Mouse (Mus musculus): ENCODE measurements around the gene Pank3.
"Not testable (repeated sequence)": the region's sequence is repeated elsewhere in the genome, so short reads cannot be mapped to it uniquely, and the experiment has no call there.

Pank3 gene

GRCm38 (mm10) chr11:35776452-35776851 is 7.2 kb downstream of the Pank3 start:
- no peak for DNase-seq (ENCODE audit: low spot score in 2 of 2)

GRCm38 (mm10) chr11:35780336-35780735 is 11.1 kb downstream of the Pank3 start:
- DNase-seq (ENCODE audit: low spot score in 2 of 2): no peak

GRCm38 (mm10) chr11:35782444-35782843 is 13.2 kb downstream of the Pank3 start:
- no peak for DNase-seq (ENCODE audit: low spot score in 2 of 2)

- DNase-seq (ENCODE audit: low spot score in 2 of 2): no peak
Observed at GRCm38 (mm10) chr11:35783038-35783437, 13.8 kb downstream of the Pank3 start.

GRCm38 (mm10) chr11:35784002-35784401 is 14.7 kb downstream of the Pank3 start:
- DNase-seq (ENCODE audit: low spot score in 2 of 2): no peak

GRCm38 (mm10) chr11:35784537-35784936 is 15.3 kb downstream of the Pank3 start:
- no peak for DNase-seq (ENCODE audit: low spot score in 2 of 2)

- DNase-seq (ENCODE audit: low spot score in 2 of 2): no peak
Observed at GRCm38 (mm10) chr11:35788443-35788842, 19.2 kb downstream of the Pank3 start.

- DNase-seq (ENCODE audit: low spot score in 2 of 2): not testable (repeated sequence)
Observed at GRCm38 (mm10) chr11:35792800-35793199, 23.5 kb downstream of the Pank3 start.

- no peak for DNase-seq (ENCODE audit: low spot score in 2 of 2)
Observed at GRCm38 (mm10) chr11:35797751-35798494, 28.6 kb downstream of the Pank3 start.

- no peak for DNase-seq (ENCODE audit: low spot score in 2 of 2)
Observed at GRCm38 (mm10) chr11:35798495-35798820, 29.2 kb downstream of the Pank3 start.

- DNase-seq (ENCODE audit: low spot score in 2 of 2): no peak
Observed at GRCm38 (mm10) chr11:35798874-35799273, 29.6 kb downstream of the Pank3 start, which contains the start of gene Fbll1. Gene Fbll1 (minus strand): TSS chr11:35798884.

- no peak for DNase-seq (ENCODE audit: low spot score in 2 of 2)
Observed at GRCm38 (mm10) chr11:35801332-35801731, 32.0 kb downstream of the Pank3 start.

- no peak for DNase-seq (ENCODE audit: low spot score in 2 of 2)
Observed at GRCm38 (mm10) chr11:35811458-35811857, 42.2 kb downstream of the Pank3 start.

GRCm38 (mm10) chr11:35816316-35816715 is 47.0 kb downstream of the Pank3 start:
- no peak for DNase-seq (ENCODE audit: low spot score in 2 of 2)

- no peak for DNase-seq (ENCODE audit: low spot score in 2 of 2)
Observed at GRCm38 (mm10) chr11:35827714-35828113, 58.4 kb downstream of the Pank3 start.

GRCm38 (mm10) chr11:35832139-35832538 is 62.9 kb downstream of the Pank3 start:
- no peak for DNase-seq (ENCODE audit: low spot score in 2 of 2)

- no peak for DNase-seq (ENCODE audit: low spot score in 2 of 2)
Observed at GRCm38 (mm10) chr11:35833270-35833669, 64.0 kb downstream of the Pank3 start.

GRCm38 (mm10) chr11:35834022-35834760 is 64.9 kb downstream of the Pank3 start, which contains the start of gene Rars:
Gene Rars (minus strand): TSS chr11:35834506.
- DNase-seq (ENCODE audit: low spot score in 2 of 2): peak; percentile 92

GRCm38 (mm10) chr11:35837156-35838126 is 68.2 kb downstream of the Pank3 start:
- DNase-seq (ENCODE audit: low spot score in 2 of 2): no peak

- peak; percentile 92 to 93 for DNase-seq (ENCODE audit: low spot score in 2 of 2)
Observed at GRCm38 (mm10) chr11:35838345-35839338, 69.4 kb downstream of the Pank3 start.

- DNase-seq (ENCODE audit: low spot score in 2 of 2): no peak
Observed at GRCm38 (mm10) chr11:35840282-35840681, 71.0 kb downstream of the Pank3 start.

Data from spleen, postnatal 36 days (tissue).